Mouse (Mus musculus): ENCODE results near the gene Ptprs.

Gene Ptprs

DNA sequence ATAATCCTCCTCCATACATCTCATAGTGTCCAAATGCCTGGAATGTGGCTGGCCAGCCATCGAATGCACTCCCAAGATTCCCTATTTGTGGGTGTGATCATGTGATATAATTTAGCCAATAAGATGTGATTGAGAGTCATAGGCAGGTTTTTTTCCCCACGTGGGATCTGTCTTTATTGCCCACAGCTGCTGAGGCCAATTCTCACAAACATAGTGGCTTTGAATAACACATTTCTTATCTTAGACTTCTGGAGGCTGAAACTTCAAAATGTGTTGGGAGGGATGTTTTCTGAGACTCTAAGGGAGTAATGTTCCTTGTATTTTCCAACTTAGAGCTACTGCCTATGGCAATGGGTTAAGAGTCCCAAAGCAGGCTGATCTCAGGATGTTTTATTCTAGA is 18.2 kb upstream of the Ptprs start:
- in situ Hi-C loops (cut with MboI; ENCODE audit: unreplicated experiment in 2 of 2) = no loop called here

DNA sequence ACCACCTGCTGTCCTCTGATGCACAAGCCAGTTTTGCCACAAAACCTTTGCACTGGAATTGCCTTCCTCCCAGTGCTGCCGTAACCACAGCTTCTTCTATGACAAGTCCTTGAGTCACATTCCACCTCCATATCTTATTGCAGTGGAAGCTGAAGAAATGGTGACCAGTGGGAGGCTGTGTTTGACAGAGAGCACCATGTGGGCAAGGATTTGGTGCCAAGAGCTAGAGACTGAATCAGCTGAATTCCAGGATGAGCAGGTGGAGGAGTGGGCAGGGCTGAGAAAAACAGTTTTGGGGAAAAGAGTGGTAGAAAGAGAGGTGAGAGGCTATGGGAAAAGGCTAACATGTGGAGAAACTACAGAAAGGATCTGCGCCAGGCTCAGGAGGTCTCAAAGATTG is 17.6 kb upstream of the Ptprs start:
- in situ Hi-C loops (cut with MboI; ENCODE audit: unreplicated experiment in 2 of 2) = no loop called here

- in situ Hi-C loops (cut with MboI; ENCODE audit: unreplicated experiment in 2 of 2) = no loop called here
These were observed 14.3 kb upstream of the Ptprs start for GRCm38 (mm10) chr17:56490438-56491152.

GRCm38 (mm10) chr17:56488028-56488427 is 11.7 kb upstream of the Ptprs start:
- in situ Hi-C loops (cut with MboI; ENCODE audit: unreplicated experiment in 2 of 2) = no loop called here

GRCm38 (mm10) chr17:56487441-56487888 is 11.2 kb upstream of the Ptprs start:
- in situ Hi-C loops (cut with MboI; ENCODE audit: unreplicated experiment in 2 of 2) = no loop called here

DNA sequence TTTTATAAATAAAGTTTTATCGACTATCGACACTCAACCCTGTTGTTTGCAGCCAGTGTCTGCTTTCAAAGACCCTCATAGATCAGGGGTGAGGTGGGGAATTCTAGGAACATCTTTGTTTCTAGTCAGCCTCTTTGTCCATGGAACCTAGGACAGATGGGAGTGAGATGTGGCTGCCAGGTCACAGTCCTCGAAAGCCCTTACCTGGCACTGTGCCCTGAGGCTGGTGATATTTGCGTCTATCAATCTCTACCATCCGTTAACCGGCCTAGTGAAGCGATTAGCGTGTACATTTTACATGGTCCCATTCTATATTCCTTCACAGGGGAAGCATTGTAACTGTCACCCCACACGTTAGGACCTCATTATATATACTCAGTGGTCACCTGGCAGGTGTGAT is 9.6 kb upstream of the Ptprs start:
- in situ Hi-C loops (cut with MboI; ENCODE audit: unreplicated experiment in 2 of 2) = no loop called here

GRCm38 (mm10) chr17:56485118-56485517 is 8.8 kb upstream of the Ptprs start:
- in situ Hi-C loops (cut with MboI; ENCODE audit: unreplicated experiment in 2 of 2) = no loop called here

DNA sequence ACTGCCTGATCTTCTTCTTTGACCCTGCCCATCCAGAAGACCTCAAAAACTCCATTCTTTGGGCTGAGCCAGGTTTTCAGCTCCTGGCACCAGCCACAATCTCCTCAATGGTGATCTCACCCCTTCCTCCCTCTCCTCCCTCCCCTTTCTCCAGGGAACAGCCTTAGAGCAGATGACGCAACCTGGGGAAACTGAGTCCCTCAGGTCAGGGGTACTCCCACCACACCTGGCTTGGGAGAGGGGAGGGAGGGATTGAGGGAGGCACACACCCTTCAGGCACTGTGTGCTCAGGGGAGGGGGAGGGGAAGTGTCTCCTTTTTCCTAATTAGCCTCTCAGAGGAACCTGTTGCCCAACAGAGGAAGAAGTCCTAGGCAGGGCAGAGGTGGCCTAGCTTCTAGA is 6.4 kb upstream of the Ptprs start:
- in situ Hi-C loops (cut with MboI; ENCODE audit: unreplicated experiment in 2 of 2) = loop anchor here (5.0 kb wide), 3 partner anchors 70 to 190 kb away; partner anchors contain the start of genes Gm20219 (in 2 of the 2) and Ranbp3 (in 1 of the 2)

DNA sequence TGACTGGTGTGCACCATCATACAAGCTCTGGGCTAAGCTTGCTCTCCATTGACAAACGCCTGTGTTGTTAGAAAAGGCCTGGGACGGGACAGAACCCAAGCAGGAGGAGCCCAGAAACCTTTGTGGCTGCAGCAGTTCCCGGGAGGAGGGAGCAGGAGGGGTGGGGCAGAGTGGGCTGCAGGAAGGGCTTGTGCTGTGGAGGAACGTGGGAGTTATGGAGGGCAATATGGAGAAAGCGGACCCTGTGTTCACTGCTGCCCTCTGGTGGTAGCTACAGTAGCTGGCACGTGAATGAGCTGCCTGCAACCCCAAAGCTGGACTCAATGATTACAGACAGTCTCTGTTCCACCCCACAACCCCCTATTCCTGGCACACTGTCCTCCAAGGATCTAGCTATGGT is 3.1 kb upstream of the Ptprs start:
- in situ Hi-C loops (cut with MboI; ENCODE audit: unreplicated experiment in 2 of 2) = loop anchor here in 1 of 2 experiments (5.0 kb wide), 1 partner anchor 188 kb away; no protein-coding TSS in a partner anchor

- in situ Hi-C loops (cut with MboI; ENCODE audit: unreplicated experiment in 2 of 2) = loop anchor here in 1 of 2 experiments (5.0 kb wide), 1 partner anchor 189 kb away; no protein-coding TSS in a partner anchor
These were observed 1.9 kb upstream of the Ptprs start for GRCm38 (mm10) chr17:56478191-56478611.

- in situ Hi-C loops (cut with MboI; ENCODE audit: unreplicated experiment in 2 of 2) = loop anchor here in 1 of 2 experiments (5.0 kb wide), 1 partner anchor 190 kb away; no protein-coding TSS in a partner anchor
These were observed 1.0 kb upstream of the Ptprs start for GRCm38 (mm10) chr17:56477191-56477818.

GRCm38 (mm10) chr17:56475584-56476401 is 490 bp downstream of the Ptprs start:
- in situ Hi-C loops (cut with MboI; ENCODE audit: unreplicated experiment in 2 of 2) = loop anchor here in 1 of 2 experiments (5.0 kb wide), 1 partner anchor 192 kb away; no protein-coding TSS in a partner anchor

GRCm38 (mm10) chr17:56474831-56475581 is 1.3 kb downstream of the Ptprs start:
- in situ Hi-C loops (cut with MboI; ENCODE audit: unreplicated experiment in 2 of 2) = loop anchor here in 1 of 2 experiments (5.0 kb wide), 1 partner anchor 192 kb away; no protein-coding TSS in a partner anchor

GRCm38 (mm10) chr17:56474311-56474830 is 1.9 kb downstream of the Ptprs start:
- in situ Hi-C loops (cut with MboI; ENCODE audit: unreplicated experiment in 2 of 2) = no loop called here

DNA sequence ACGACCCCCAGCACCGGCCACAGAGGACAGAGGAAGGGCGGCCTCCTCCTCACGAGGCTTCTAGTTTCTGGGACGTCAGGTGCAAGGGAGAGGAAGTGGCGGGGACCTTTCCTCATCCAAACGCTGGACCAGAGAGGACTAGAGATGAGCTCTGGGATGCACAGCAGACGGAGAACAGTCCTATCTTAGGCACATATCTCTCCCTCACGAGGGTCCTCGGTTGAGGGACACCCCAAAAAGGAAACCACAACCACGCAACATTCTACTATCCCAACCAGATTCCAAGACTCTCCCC is 2.7 kb downstream of the Ptprs start:
- in situ Hi-C loops (cut with MboI; ENCODE audit: unreplicated experiment in 2 of 2) = no loop called here

- in situ Hi-C loops (cut with MboI; ENCODE audit: unreplicated experiment in 2 of 2) = no loop called here
These were observed 3.3 kb downstream of the Ptprs start for GRCm38 (mm10) chr17:56472733-56473610.

DNA sequence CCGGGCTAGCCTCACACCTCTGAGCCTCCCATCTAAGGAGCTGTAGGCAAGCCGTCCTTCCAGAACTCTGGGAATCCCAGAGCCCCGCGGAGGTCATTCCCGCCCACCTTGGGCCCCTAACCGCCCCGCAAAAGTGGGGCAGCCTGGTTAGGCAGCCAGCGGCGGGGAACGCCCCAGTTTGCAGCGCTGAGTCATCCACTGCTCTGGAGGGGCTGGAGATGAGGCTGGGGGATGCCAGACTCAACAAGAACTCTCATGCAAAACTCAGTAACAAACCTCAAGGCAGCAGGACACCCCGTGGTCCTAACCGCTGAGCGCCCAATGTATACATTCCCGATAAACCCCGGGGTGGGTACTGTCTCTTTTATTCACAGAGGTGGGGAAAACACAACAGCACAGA is 4.2 kb downstream of the Ptprs start:
- in situ Hi-C loops (cut with MboI; ENCODE audit: unreplicated experiment in 2 of 2) = no loop called here

GRCm38 (mm10) chr17:56471136-56471535 is 5.1 kb downstream of the Ptprs start:
- in situ Hi-C loops (cut with MboI; ENCODE audit: unreplicated experiment in 2 of 2) = no loop called here

DNA sequence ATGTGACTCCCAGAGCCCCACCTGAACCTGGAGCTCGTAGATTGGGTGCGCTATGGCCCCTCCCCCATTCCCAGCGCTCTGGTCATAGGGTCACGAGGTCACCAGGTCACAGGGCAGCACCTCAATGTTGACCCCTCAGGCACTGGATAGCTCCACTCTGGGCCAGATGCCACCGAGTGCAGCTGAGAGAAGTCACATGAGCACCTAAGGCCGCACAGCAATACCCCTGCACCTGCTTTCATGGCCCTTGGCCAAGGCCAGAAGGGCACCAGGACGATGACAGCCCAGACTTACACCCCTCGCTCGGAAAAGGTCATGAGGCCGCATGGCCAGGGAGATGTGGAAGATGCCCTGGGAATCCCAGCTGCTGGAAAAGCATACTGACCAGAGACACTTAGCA is 5.7 kb downstream of the Ptprs start:
- in situ Hi-C loops (cut with MboI; ENCODE audit: unreplicated experiment in 2 of 2) = no loop called here
